Mouse (Mus musculus) cortical plate, adult 2 months (tissue): ENCODE data around the gene Fbxo2.
"Not testable (repeated sequence)": the region's sequence is repeated elsewhere in the genome, so short reads cannot be mapped to it uniquely, and the experiment has no call there.

Experiments used
- CTCF ChIP-seq: fragments of 200-500 bp; IDR thresholded peaks from 2 replicates; pipeline ENCODE4 v1.5.1; 2011; ENCODE audit warnings: mild to moderate bottlenecking, control low read depth, low read length; ENCODE audit not compliant: insufficient read depth; ENCODE audit errors: extremely low read depth
- POLR2A ChIP-seq: fragments of 200-500 bp; IDR thresholded peaks from 2 replicates; pipeline ENCODE4 v1.6.1; 2011; ENCODE audit warnings: mild to moderate bottlenecking, low read length, control low read depth; ENCODE audit not compliant: insufficient read depth; ENCODE audit errors: extremely low read depth

GRCm38 (mm10) chr4:148176603-148177002, 16.2 kb downstream of the Fbxo2 start:
- not testable (repeated sequence) for TF ChIP-seq CTCF, POLR2A
